Mouse (Mus musculus) MEL (cell line): ENCODE data around the gene Timm22. TPM values are rescaled to one million over a fixed set of nuclear protein-coding genes. Genes with fewer than 3 reads are reported as not detected.

Experiments used
- DNase-seq: peaks from one replicate; pipeline ENCODE4 v3.0.0; 2011; ENCODE audit warnings: low read depth, low spot score
- H3K27ac ChIP-seq: 2 replicates; pipeline ENCODE4 v1.5.1; 2012; ENCODE audit warnings: low read depth, mild to moderate bottlenecking, control low read depth, low read length, moderate library complexity; ENCODE audit not compliant: control insufficient read depth
- H3K27me3 ChIP-seq, 2 experiments: fragments of 150-350 bp in 1 of 2; sonication (generic) in 1 of 2; 2 replicates each; pipeline ENCODE4 v1.6.1; 2012; ENCODE audit warnings: low read length in 2 of 2, mild to moderate bottlenecking in 2 of 2, improper control_type of control experiment in 1 of 2, moderate library complexity in 1 of 2; ENCODE audit not compliant: insufficient read depth in 2 of 2, control insufficient read depth in 1 of 2
- H3K36me3 ChIP-seq, 2 experiments: 2 replicates each; pipeline ENCODE4 v1.6.1; 2012 to 2014; ENCODE audit warnings: low read length in 2 of 2, improper control_type of control experiment in 1 of 2, inconsistent platforms in 1 of 2, mild to moderate bottlenecking in 1 of 2; ENCODE audit not compliant: insufficient read depth in 2 of 2, control insufficient read depth in 1 of 2
- H3K4me1 ChIP-seq, 2 experiments: fragments of 150-350 bp in 1 of 2; sonication (generic) in 1 of 2; 2 replicates each; pipeline ENCODE4 v1.6.1; 2012; ENCODE audit warnings: low read length in 2 of 2, improper control_type of control experiment in 1 of 2, mild to moderate bottlenecking in 1 of 2; ENCODE audit not compliant: insufficient read depth in 2 of 2, control insufficient read depth in 1 of 2
- H3K4me3 ChIP-seq, 2 experiments: fragments of 150-350 bp in 1 of 2; sonication (generic) in 1 of 2; 2 replicates each; pipeline ENCODE4 v1.5.1; 2012; ENCODE audit warnings: low read depth in 2 of 2, low read length in 2 of 2, mild to moderate bottlenecking in 2 of 2, moderate library complexity in 2 of 2, control low read depth in 1 of 2, improper control_type of control experiment in 1 of 2; ENCODE audit not compliant: control insufficient read depth in 1 of 2, insufficient read depth in 1 of 2
- H3K79me2 ChIP-seq: 2 replicates; pipeline ENCODE4 v1.6.1; 2012; ENCODE audit warnings: mild to moderate bottlenecking, low read length, moderate library complexity; ENCODE audit not compliant: control insufficient read depth, poor library complexity, insufficient read depth
- H3K9ac ChIP-seq: 2 replicates; pipeline ENCODE4 v1.6.1; 2012; ENCODE audit warnings: low read depth, mild to moderate bottlenecking, control low read depth, low read length, moderate library complexity; ENCODE audit not compliant: control insufficient read depth, poor library complexity, severe bottlenecking
- H3K9me3 ChIP-seq: fragments of 150-350 bp; sonication (generic); replicated peaks from 2 replicates; pipeline ENCODE4 v1.6.1; 2012; ENCODE audit warnings: mild to moderate bottlenecking, low read length, improper control_type of control experiment, moderate library complexity; ENCODE audit not compliant: insufficient read depth
- BHLHE40 ChIP-seq: IDR thresholded peaks from 2 replicates; pipeline ENCODE4 v1.6.1; 2012; ENCODE audit warnings: low read depth, mild to moderate bottlenecking, inconsistent platforms, low read length, improper control_type of control experiment, borderline replicate concordance
- CHD2 ChIP-seq: IDR thresholded peaks from 2 replicates; pipeline ENCODE4 v1.6.1; 2011; ENCODE audit warnings: low read length, improper control_type of control experiment
- E2F4 ChIP-seq: IDR thresholded peaks from 2 replicates; pipeline ENCODE4 v1.6.1; 2011; ENCODE audit warnings: low read depth, low read length, improper control_type of control experiment, borderline replicate concordance
- EP300 ChIP-seq, 2 experiments: IDR thresholded peaks; 2 replicates each; pipeline ENCODE4 v1.6.1; 2011; ENCODE audit warnings: improper control_type of control experiment in 2 of 2, low read length in 2 of 2, low read depth in 1 of 2, mild to moderate bottlenecking in 1 of 2
- ETS1 ChIP-seq: IDR thresholded peaks from 2 replicates; pipeline ENCODE4 v1.6.1; 2012; ENCODE audit warnings: low read depth, mild to moderate bottlenecking, inconsistent platforms, low read length, improper control_type of control experiment, moderate library complexity
- GABPA ChIP-seq: IDR thresholded peaks from 2 replicates; pipeline ENCODE4 v1.6.1; 2012; ENCODE audit warnings: low read depth, mild to moderate bottlenecking, inconsistent platforms, low read length, improper control_type of control experiment, moderate library complexity
- GATA1 ChIP-seq: IDR thresholded peaks from 2 replicates; pipeline ENCODE4 v1.6.1; 2011; ENCODE audit warnings: low read depth, low read length, improper control_type of control experiment
- HCFC1 ChIP-seq: IDR thresholded peaks from 2 replicates; pipeline ENCODE4 v1.6.1; 2012; ENCODE audit warnings: low read depth, mild to moderate bottlenecking, inconsistent platforms, low read length, improper control_type of control experiment, moderate library complexity
- JUND ChIP-seq: IDR thresholded peaks from 2 replicates; pipeline ENCODE4 v1.6.1; 2011; ENCODE audit warnings: low read depth, mild to moderate bottlenecking, improper control_type of control experiment, low read length
- MEF2A ChIP-seq: IDR thresholded peaks from 2 replicates; pipeline ENCODE4 v1.6.1; 2014; ENCODE audit warnings: low read depth, mild to moderate bottlenecking, inconsistent platforms, low read length, improper control_type of control experiment; ENCODE audit not compliant: poor library complexity, insufficient replicate concordance, severe bottlenecking; ENCODE audit errors: extremely low read depth
- MYB ChIP-seq: IDR thresholded peaks from 2 replicates; pipeline ENCODE4 v1.6.1; 2011; ENCODE audit warnings: mild to moderate bottlenecking, low read depth, low read length, improper control_type of control experiment
- POLR2AphosphoS2 ChIP-seq: IDR thresholded peaks from 2 replicates; pipeline ENCODE4 v1.6.1; 2011; ENCODE audit warnings: low read length, improper control_type of control experiment
- SIN3A ChIP-seq: IDR thresholded peaks from 2 replicates; pipeline ENCODE4 v1.6.1; 2012; ENCODE audit warnings: low read length, improper control_type of control experiment, inconsistent platforms
- SMC3 ChIP-seq: IDR thresholded peaks from 2 replicates; pipeline ENCODE4 v1.6.1; 2011; ENCODE audit warnings: low read depth, low read length, improper control_type of control experiment
- TBP ChIP-seq: IDR thresholded peaks from 2 replicates; pipeline ENCODE4 v1.8.0; 2011; ENCODE audit warnings: low read depth, low read length, improper control_type of control experiment
- UBTF ChIP-seq: IDR thresholded peaks from 2 replicates; pipeline ENCODE4 v1.6.1; 2012; ENCODE audit warnings: low read depth, mild to moderate bottlenecking, inconsistent platforms, low read length, improper control_type of control experiment, moderate library complexity, borderline replicate concordance; ENCODE audit not compliant: insufficient read depth
- USF1 ChIP-seq: IDR thresholded peaks from 2 replicates; pipeline ENCODE4 v1.6.1; 2014; ENCODE audit warnings: low read depth, mild to moderate bottlenecking, inconsistent platforms, low read length, improper control_type of control experiment, moderate library complexity
- USF2 ChIP-seq, 2 experiments: IDR thresholded peaks; 2 replicates each; pipeline ENCODE4 v1.6.1; 2011 to 2012; ENCODE audit warnings: improper control_type of control experiment in 2 of 2, low read length in 2 of 2, borderline replicate concordance in 1 of 2, inconsistent platforms in 1 of 2, low read depth in 1 of 2, mild to moderate bottlenecking in 1 of 2; ENCODE audit not compliant: insufficient read depth in 1 of 2
- ZKSCAN1 ChIP-seq: IDR thresholded peaks from 2 replicates; pipeline ENCODE4 v1.6.1; 2012; ENCODE audit warnings: low read depth, mild to moderate bottlenecking, inconsistent platforms, low read length, improper control_type of control experiment, moderate library complexity
- ZMIZ1 ChIP-seq: IDR thresholded peaks from 2 replicates; pipeline ENCODE4 v1.6.1; 2012; ENCODE audit warnings: low read depth, mild to moderate bottlenecking, inconsistent platforms, low read length, improper control_type of control experiment, moderate library complexity
- polyA plus RNA-seq, 2 experiments: library from polyadenylated mRNA; stranded (reverse) in 1 of 2; unstranded in 1 of 2; fragments of >175 nt in 1 of 2; fragments of >200 nt in 1 of 2; gene quantifications; 2 replicates each; pipeline versions ENCODE4 v1.2.1 to v1.2.4; 2012; ENCODE audit warnings: low replicate concordance in 2 of 2, low read depth in 1 of 2; ENCODE audit not compliant: insufficient read length in 2 of 2, insufficient read depth in 1 of 2, missing spikeins in 1 of 2
- total RNA-seq: library from RNA; depleted of rRNA; stranded (reverse); fragments of 300-350 nt; gene quantifications from 2 replicates; pipeline ENCODE4 v1.2.3, GENCODE M21; 2012

Gene Timm22
- total and polyA plus RNA-seq, 3 experiments, result 47.4 to 77.0 TPM; not detected in 1

- no peak for DNase-seq
- no peak for TF ChIP-seq GATA1
- no peak for TF ChIP-seq ZMIZ1
- TF ChIP-seq TBP, result no peak
- TF ChIP-seq MYB, result no peak
- no peak for TF ChIP-seq GABPA
- TF ChIP-seq CHD2, result no peak
- no peak for TF ChIP-seq EP300 (IDR thresholded peaks at IDR 0.05; ENCODE audit: low read depth in 1 of 2, low read length in 2 of 2)
- TF ChIP-seq BHLHE40, result no peak
- no peak for TF ChIP-seq ZKSCAN1
- TF ChIP-seq E2F4, result no peak
- no peak for TF ChIP-seq UBTF
- TF ChIP-seq HCFC1, result no peak
- TF ChIP-seq POLR2AphosphoS2, result no peak
- Histone ChIP-seq H3K27me3 (no peaks in the 10 kb centered on the region), H3K9ac (no peak overlapping the region), H3K79me2 (no peaks in the 10 kb centered on the region), H3K4me1 (no peaks in the 10 kb centered on the region), H3K9me3 (no peaks in the 10 kb centered on the region), H3K36me3 (no peaks in the 10 kb centered on the region), H3K4me3 (no peak overlapping the region), H3K27ac (no peak overlapping the region)
Measured at GRCm38 (mm10) chr11:76459489-76459888, 52.7 kb downstream of the Timm22 start.

GRCm38 (mm10) chr11:76461201-76461600, 54.4 kb downstream of the Timm22 start:
- Histone ChIP-seq H3K4me3 (no peak overlapping the region), H3K36me3 (no peaks in the 10 kb centered on the region), H3K27me3 (no peaks in the 10 kb centered on the region), H3K9me3 (no peaks in the 10 kb centered on the region), H3K79me2 (no peaks in the 10 kb centered on the region), H3K27ac (no peak overlapping the region), H3K9ac (no peak overlapping the region), H3K4me1 (no peaks in the 10 kb centered on the region)
- TF ChIP-seq POLR2AphosphoS2, result no peak
- no peak for TF ChIP-seq TBP
- TF ChIP-seq ZKSCAN1, result no peak
- TF ChIP-seq JUND, result no peak
- DNase-seq, result no peak

GRCm38 (mm10) chr11:76461696-76462095, 54.9 kb downstream of the Timm22 start:
- Histone ChIP-seq H3K79me2 (no peaks in the 10 kb centered on the region), H3K36me3 (no peaks in the 10 kb centered on the region), H3K4me3 (no peak overlapping the region), H3K9me3 (no peaks in the 10 kb centered on the region), H3K4me1 (no peaks in the 10 kb centered on the region), H3K9ac (no peak overlapping the region), H3K27ac (no peak overlapping the region), H3K27me3 (no peaks in the 10 kb centered on the region)
- TF ChIP-seq MEF2A, result no peak
- no peak for TF ChIP-seq ETS1
- no peak for TF ChIP-seq SIN3A
- TF ChIP-seq USF1, result no peak
- no peak for TF ChIP-seq CHD2
- TF ChIP-seq E2F4, result no peak
- no peak for TF ChIP-seq SMC3
- no peak for TF ChIP-seq ZKSCAN1
- TF ChIP-seq USF2 (IDR thresholded peaks at IDR 0.05; ENCODE audit: borderline replicate concordance in 1 of 2, insufficient read depth in 1 of 2, low read depth in 1 of 2, low read length in 2 of 2), result no peak
- no peak for DNase-seq
